Mouse (Mus musculus) forebrain, embryonic 16.5 days (tissue): ENCODE measurements around the gene Fignl1. TPM values are rescaled to one million over a fixed set of nuclear protein-coding genes. Genes with fewer than 3 reads are reported as not detected.

ENCODE experiments used
- ATAC-seq: fragments of 200-750 bp; cut with Nextera tagmentation; 2 replicates; pipeline ENCODE4 v1.8.0; 2017; ENCODE audit warnings: mild to moderate bottlenecking, moderate library complexity
- H3K27ac ChIP-seq: fragments of 300-500 bp; sonication (generic); 2 replicates; pipeline ENCODE4 v1.5.1; 2014; ENCODE audit warnings: low read length, control low read depth
- H3K27me3 ChIP-seq: fragments of 300-500 bp; sonication (generic); replicated peaks from 2 replicates; pipeline ENCODE4 v1.6.1; 2014; ENCODE audit warnings: low read length; ENCODE audit not compliant: control insufficient read depth, insufficient read depth
- H3K36me3 ChIP-seq: fragments of 300-500 bp; sonication (generic); 2 replicates; pipeline ENCODE4 v1.6.1; 2014; ENCODE audit not compliant: control insufficient read depth, insufficient read depth
- H3K4me1 ChIP-seq: fragments of 300-500 bp; sonication (generic); replicated peaks from 2 replicates; pipeline ENCODE4 v1.6.1; 2014; ENCODE audit warnings: low read length; ENCODE audit not compliant: control insufficient read depth, insufficient read depth
- H3K4me2 ChIP-seq: fragments of 300-500 bp; sonication (generic); 2 replicates; pipeline ENCODE4 v1.6.1; 2014; ENCODE audit warnings: mild to moderate bottlenecking, low read length, control low read depth
- H3K4me3 ChIP-seq: fragments of 300-500 bp; sonication (generic); replicated peaks from 2 replicates; pipeline ENCODE4 v1.5.1; 2014; ENCODE audit warnings: mild to moderate bottlenecking, low read length, control low read depth
- H3K9ac ChIP-seq: fragments of 300-500 bp; sonication (generic); replicated peaks from 2 replicates; pipeline ENCODE4 v1.6.1; 2014; ENCODE audit warnings: low read depth, low read length, control low read depth
- H3K9me3 ChIP-seq: fragments of 300-500 bp; sonication (generic); 2 replicates; pipeline ENCODE4 v1.6.1; 2016; ENCODE audit warnings: low read length; ENCODE audit not compliant: control insufficient read depth
- WGBS: fragments of 180-500 bp; shearing (Covaris S2); extraction: QIAGEN DNeasy Blood & Tissue Kit; methylation state at CpG from one replicate; pipeline ENCODE4 v1.1.7; 2014; 5-methylcytosine and 5-hydroxymethylcytosine counted together
- polyA plus RNA-seq: library from polyadenylated mRNA; unstranded; fragments of >200 nt; fragmentation: Nextera tagmentation; extraction: Ambion mirVana; gene quantifications from 2 replicates; pipeline ENCODE4 v1.2.1, GENCODE M21; 2015

Fignl1 gene
- polyA plus RNA-seq, 1 experiment from 2014 or later = 25.5 TPM

- no peak for ATAC-seq
- 92% methylated on average over 4 of the region's 4 CpGs for WGBS
- H3K4me2 ChIP-seq = no peak overlapping the region
- peaks cover 3% of the 10 kb centered on the region; the same call in 1 of the 2 replicates for H3K4me1 ChIP-seq
- H3K27ac ChIP-seq = no peak overlapping the region
- H3K4me3 ChIP-seq = no peak overlapping the region
- no peak overlapping the region for H3K9ac ChIP-seq
- H3K36me3 ChIP-seq = no peaks in the 10 kb centered on the region
- no peaks in the 10 kb centered on the region for H3K9me3 ChIP-seq
- no peaks in the 10 kb centered on the region for H3K27me3 ChIP-seq
Measured at GRCm38 (mm10) chr11:11848467-11848866, 39.7 kb upstream of the Fignl1 start.

- Histone ChIP-seq H3K9ac (no peak overlapping the region), H3K36me3 (no peaks in the 10 kb centered on the region), H3K27ac (no peak overlapping the region), H3K4me3 (no peak overlapping the region), H3K27me3 (no peaks in the 10 kb centered on the region), H3K4me2 (no peak overlapping the region), H3K4me1 (peaks cover 3% of the 10 kb centered on the region; the same call in 1 of the 2 replicates), H3K9me3 (no peaks in the 10 kb centered on the region)
- WGBS = 64% methylated on average over 8 of the region's 8 CpGs
- no peak for ATAC-seq
Measured at GRCm38 (mm10) chr11:11845044-11845443, 36.3 kb upstream of the Fignl1 start.

GRCm38 (mm10) chr11:11844367-11844971 is 35.7 kb upstream of the Fignl1 start:
- H3K27me3 ChIP-seq = no peaks in the 10 kb centered on the region
- no peak overlapping the region for H3K9ac ChIP-seq
- H3K9me3 ChIP-seq = no peaks in the 10 kb centered on the region
- H3K36me3 ChIP-seq = no peaks in the 10 kb centered on the region
- H3K4me1 ChIP-seq = peaks cover 3% of the 10 kb centered on the region; the same call in 1 of the 2 replicates
- no peak overlapping the region for H3K27ac ChIP-seq
- H3K4me2 ChIP-seq = no peak overlapping the region
- 36% methylated on average over 13 of the region's 13 CpGs for WGBS
- peak; percentile 52 for ATAC-seq
- no peak overlapping the region for H3K4me3 ChIP-seq

- peaks cover 3% of the 10 kb centered on the region; the same call in 1 of the 2 replicates for H3K4me1 ChIP-seq
- H3K27me3 ChIP-seq = no peaks in the 10 kb centered on the region
- H3K9ac ChIP-seq = no peak overlapping the region
- ATAC-seq = no peak
- no peak overlapping the region for H3K4me2 ChIP-seq
- no peak overlapping the region for H3K27ac ChIP-seq
- 84% methylated on average over 4 of the region's 4 CpGs for WGBS
- no peak overlapping the region for H3K4me3 ChIP-seq
- H3K9me3 ChIP-seq = no peaks in the 10 kb centered on the region
- H3K36me3 ChIP-seq = no peaks in the 10 kb centered on the region
Measured at GRCm38 (mm10) chr11:11841590-11841989, 32.8 kb upstream of the Fignl1 start.

- Histone ChIP-seq H3K36me3 (no peaks in the 10 kb centered on the region), H3K9ac (no peak overlapping the region), H3K27ac (no peak overlapping the region), H3K4me3 (no peak overlapping the region), H3K27me3 (no peaks in the 10 kb centered on the region), H3K9me3 (no peaks in the 10 kb centered on the region), H3K4me2 (no peak overlapping the region), H3K4me1 (peaks cover 3% of the 10 kb centered on the region; the same call in 1 of the 2 replicates)
- WGBS = 74% methylated on average over 2 of the region's 2 CpGs
- no peak for ATAC-seq
Measured at GRCm38 (mm10) chr11:11840746-11841145, 32.0 kb upstream of the Fignl1 start.

GRCm38 (mm10) chr11:11839874-11840273 is 31.1 kb upstream of the Fignl1 start:
- Histone ChIP-seq H3K27me3 (no peaks in the 10 kb centered on the region), H3K36me3 (no peaks in the 10 kb centered on the region), H3K4me2 (no peak overlapping the region), H3K27ac (no peak overlapping the region), H3K4me1 (peaks cover 3% of the 10 kb centered on the region; the same call in 1 of the 2 replicates), H3K9ac (no peak overlapping the region), H3K9me3 (no peaks in the 10 kb centered on the region), H3K4me3 (no peak overlapping the region)
- 89% methylated on average over 7 of the region's 7 CpGs for WGBS
- no peak for ATAC-seq

GRCm38 (mm10) chr11:11837384-11837783 is 28.6 kb upstream of the Fignl1 start:
- WGBS = 91% methylated on average over 5 of the region's 5 CpGs
- ATAC-seq = no peak
- H3K4me1 ChIP-seq = no peaks in the 10 kb centered on the region

GRCm38 (mm10) chr11:11836713-11837370 is 28.1 kb upstream of the Fignl1 start:
- 0 out of 2 replicates have a peak, but pooled peaks cover under 1% of the 10 kb centered on the region for H3K4me1 ChIP-seq
- no peak overlapping the region for H3K4me3 ChIP-seq
- no peak overlapping the region for H3K9ac ChIP-seq
- no peak overlapping the region for H3K4me2 ChIP-seq
- ATAC-seq = no peak
- no peaks in the 10 kb centered on the region for H3K36me3 ChIP-seq
- 56% methylated on average over 18 of the region's 18 CpGs for WGBS
- H3K27ac ChIP-seq = no peak overlapping the region
- no peaks in the 10 kb centered on the region for H3K27me3 ChIP-seq
- H3K9me3 ChIP-seq = no peaks in the 10 kb centered on the region

More at GRCm38 (mm10) chr11:11837384-11837783, 28.6 kb upstream of the Fignl1 start:
- Histone ChIP-seq H3K4me2 (no peak overlapping the region), H3K9me3 (no peaks in the 10 kb centered on the region), H3K4me3 (no peak overlapping the region), H3K27ac (no peak overlapping the region), H3K36me3 (no peaks in the 10 kb centered on the region), H3K9ac (no peak overlapping the region), H3K27me3 (no peaks in the 10 kb centered on the region)

GRCm38 (mm10) chr11:11836262-11836661 is 27.5 kb upstream of the Fignl1 start:
- H3K4me1 ChIP-seq = 0 out of 2 replicates have a peak, but pooled peaks cover 2% of the 10 kb centered on the region
- no peaks in the 10 kb centered on the region for H3K9me3 ChIP-seq
- no peaks in the 10 kb centered on the region for H3K27me3 ChIP-seq
- 47% methylated on average over 8 of the region's 8 CpGs for WGBS
- no peak overlapping the region for H3K4me2 ChIP-seq
- H3K9ac ChIP-seq = no peak overlapping the region
- no peak for ATAC-seq
- H3K27ac ChIP-seq = no peak overlapping the region
- no peak overlapping the region for H3K4me3 ChIP-seq
- H3K36me3 ChIP-seq = no peaks in the 10 kb centered on the region
